Mouse (Mus musculus): Measurements from ENCODE around the gene Phyhipl. TPM values are rescaled to one million over a fixed set of nuclear protein-coding genes. Genes with fewer than 3 reads are reported as not detected.
A peak's percentile ranks its signal among the peaks of the same experiment; 100 is the strongest.

Phyhipl gene
- polyA plus RNA-seq, 1 experiment from 2014 or later, result 284 TPM

DNA sequence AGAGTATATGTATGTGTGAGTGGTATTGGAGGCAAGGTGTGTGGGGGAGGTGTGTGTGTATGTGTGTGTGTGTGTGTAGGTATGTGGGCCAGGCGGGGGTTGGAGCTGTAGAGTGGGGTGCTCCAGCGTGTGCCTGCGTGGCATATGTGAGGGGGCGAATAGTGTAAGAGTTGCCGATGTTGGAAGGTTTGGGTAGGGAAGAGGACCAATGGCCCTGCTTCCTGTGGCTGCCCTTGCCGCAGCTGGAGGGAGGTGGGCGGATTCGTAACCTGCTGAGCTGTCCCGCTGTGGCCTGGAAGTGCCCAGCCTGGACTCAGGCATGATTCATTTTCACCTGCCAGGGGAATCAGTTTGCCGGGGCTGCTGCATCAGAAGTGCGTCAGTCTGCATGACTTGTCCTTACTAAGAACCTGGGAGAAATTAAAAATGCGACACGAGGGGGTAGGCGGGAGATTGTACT lies 136.1 kb downstream of the Phyhipl start:
- H3K9ac ChIP-seq, result peak overlapping the region; percentile 43
- 10% methylated on average over 14 of the region's 14 CpGs for WGBS
- peak; percentile 32; the same call in 1 of the 2 replicates for ATAC-seq (replicated peaks)

DNA sequence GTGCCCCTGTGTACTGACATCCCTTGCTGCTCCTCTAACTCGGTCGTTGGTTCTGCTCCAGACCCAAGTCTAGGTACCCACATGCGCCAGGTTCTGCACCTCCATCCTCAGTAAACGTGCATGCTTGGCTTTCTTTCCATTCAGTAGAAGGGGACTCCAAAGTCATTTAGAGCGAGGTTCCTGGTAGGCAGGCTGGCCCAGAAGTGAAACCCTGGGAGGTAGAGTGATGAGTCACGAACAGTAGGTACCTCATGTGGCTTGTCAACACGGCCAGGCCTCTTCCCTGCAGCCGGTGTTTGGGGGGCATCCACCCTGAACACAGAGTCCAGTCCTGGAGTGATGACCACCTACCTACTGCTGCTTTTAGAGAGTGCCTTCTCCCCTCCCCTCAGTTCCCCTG lies 139.1 kb downstream of the Phyhipl start:
- H3K4me2 ChIP-seq, result no peak overlapping the region
- no peak for ATAC-seq (replicated peaks)
- no peaks in the 10 kb centered on the region for H3K36me3 ChIP-seq (replicated peaks)
- H3K27ac ChIP-seq, result no peak overlapping the region
- H3K4me3 ChIP-seq, result no peak overlapping the region
- 94% methylated on average over 8 of the region's 8 CpGs for WGBS
- no peaks in the 10 kb centered on the region for H3K27me3 ChIP-seq (replicated peaks)
- no peaks in the 10 kb centered on the region for H3K9me3 ChIP-seq
- peaks cover 26% of the 10 kb centered on the region for H3K4me1 ChIP-seq
- no peak overlapping the region for H3K9ac ChIP-seq

More for the DNA sequence above, 136.1 kb downstream of the Phyhipl start:
- Histone ChIP-seq H3K27me3 (replicated peaks) (no peaks in the 10 kb centered on the region), H3K27ac (peak overlapping the region; percentile 82), H3K9me3 (no peaks in the 10 kb centered on the region), H3K36me3 (replicated peaks) (no peaks in the 10 kb centered on the region; the same call in 1 of the 2 replicates), H3K4me1 (peaks cover 31% of the 10 kb centered on the region), H3K4me2 (peak overlapping the region; percentile 83), H3K4me3 (peak overlapping the region; percentile 44)

DNA sequence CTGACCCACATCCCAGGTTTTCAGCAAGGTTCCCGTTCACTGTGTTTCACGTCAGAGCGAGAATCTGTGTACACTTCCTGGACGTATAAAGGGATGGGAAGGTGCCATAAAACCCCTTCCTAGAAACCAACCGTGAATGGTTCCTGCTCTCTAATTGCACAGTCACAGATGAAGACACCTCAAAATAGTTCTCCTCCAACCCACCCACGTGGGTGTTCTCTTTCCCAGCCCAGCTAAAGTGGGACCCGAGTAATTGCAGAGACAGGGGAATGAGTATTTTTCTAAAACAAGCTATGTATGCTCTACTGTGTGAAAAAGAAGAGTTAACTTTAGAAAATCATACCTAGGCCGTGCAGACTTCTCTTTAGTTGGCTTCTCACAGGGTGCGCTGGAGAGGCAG lies 140.9 kb downstream of the Phyhipl start:
- Histone ChIP-seq H3K9ac (no peak overlapping the region), H3K27me3 (replicated peaks) (no peaks in the 10 kb centered on the region), H3K4me3 (no peak overlapping the region), H3K27ac (no peak overlapping the region), H3K9me3 (no peaks in the 10 kb centered on the region), H3K36me3 (replicated peaks) (no peaks in the 10 kb centered on the region), H3K4me1 (peaks cover 8% of the 10 kb centered on the region), H3K4me2 (no peak overlapping the region)
- ATAC-seq (replicated peaks), result no peak
- 92% methylated on average over 9 of the region's 9 CpGs for WGBS

DNA sequence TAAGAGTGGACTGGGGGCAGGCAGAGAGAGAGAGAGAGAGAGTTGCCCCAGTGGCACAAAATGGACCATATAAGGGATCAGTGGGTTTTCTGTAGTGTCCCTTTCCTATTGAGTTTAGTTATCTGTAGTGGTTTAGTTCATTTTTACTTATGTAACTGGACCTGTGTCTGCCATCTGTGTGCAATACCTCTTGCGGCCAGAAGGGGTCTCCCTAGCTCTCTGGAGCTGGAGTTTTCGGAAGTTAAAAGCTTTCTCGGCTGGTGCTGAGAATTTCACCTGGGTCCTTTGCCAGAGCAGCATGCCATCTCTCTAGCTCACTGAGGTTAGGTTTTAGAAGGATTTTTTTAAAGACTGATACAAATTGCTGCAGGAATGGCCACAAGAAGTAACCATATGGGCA lies 147.9 kb downstream of the Phyhipl start:
- no peak overlapping the region for H3K4me2 ChIP-seq
- H3K4me3 ChIP-seq, result no peak overlapping the region
- no peak for ATAC-seq (replicated peaks)
- H3K27me3 ChIP-seq (replicated peaks), result no peaks in the 10 kb centered on the region
- no peak overlapping the region for H3K27ac ChIP-seq
- peaks cover 15% of the 10 kb centered on the region for H3K4me1 ChIP-seq
- H3K9me3 ChIP-seq, result no peaks in the 10 kb centered on the region
- no peak overlapping the region for H3K9ac ChIP-seq
- WGBS, result 94% methylated on average over 3 of the region's 3 CpGs
- H3K36me3 ChIP-seq (replicated peaks), result no peaks in the 10 kb centered on the region

Other genes starting within 250 kb of the Phyhipl start
- 31.1 and 36.0 TPM in 2 replicates for gene Fam13c, start 215.5 kb downstream of the Phyhipl start, polyA plus RNA-seq (2015; fragmentation: Nextera tagmentation; extraction: Ambion mirVana)